Mouse (Mus musculus) cerebellum, postnatal 4 days (tissue): ENCODE data around the gene Lmntd1.

Experiments used
- DNase-seq, 2 experiments: peaks; one replicate each; pipeline ENCODE4 v3.0.0; 2022; ENCODE audit warnings: low spot score in 2 of 2, mixed read lengths in 1 of 2

The Lmntd1 gene

GRCm38 (mm10) chr6:145433897-145434296 is 180.2 kb downstream of the Lmntd1 start:
- peak in 1 of 2 experiments; percentile 12 for DNase-seq

- peak in 1 of 2 experiments; percentile 8 for DNase-seq
These were observed 181.1 kb downstream of the Lmntd1 start for GRCm38 (mm10) chr6:145432711-145433708.

DNA sequence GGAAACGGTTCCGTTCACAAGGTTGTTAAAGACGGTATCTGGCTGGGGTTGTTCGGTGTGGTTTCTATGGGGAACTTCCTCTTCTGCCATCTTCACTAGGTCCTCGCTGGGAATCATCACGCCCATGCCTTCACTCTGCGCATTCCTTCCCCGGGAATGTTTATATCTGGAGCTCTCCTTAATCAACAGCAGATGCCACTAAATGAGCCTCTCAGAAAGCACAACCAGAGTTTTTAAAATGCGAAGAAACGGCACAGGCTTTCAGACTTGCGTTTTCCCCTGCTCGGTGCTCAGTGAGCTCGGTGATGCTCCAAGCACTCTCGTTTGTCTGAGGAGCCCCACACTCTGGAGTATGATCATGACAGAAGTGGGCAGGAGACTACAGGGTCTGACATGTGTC is 182.4 kb downstream of the Lmntd1 start:
- no peak for DNase-seq

GRCm38 (mm10) chr6:145427411-145427810 is 186.7 kb downstream of the Lmntd1 start:
- DNase-seq = no peak

DNA sequence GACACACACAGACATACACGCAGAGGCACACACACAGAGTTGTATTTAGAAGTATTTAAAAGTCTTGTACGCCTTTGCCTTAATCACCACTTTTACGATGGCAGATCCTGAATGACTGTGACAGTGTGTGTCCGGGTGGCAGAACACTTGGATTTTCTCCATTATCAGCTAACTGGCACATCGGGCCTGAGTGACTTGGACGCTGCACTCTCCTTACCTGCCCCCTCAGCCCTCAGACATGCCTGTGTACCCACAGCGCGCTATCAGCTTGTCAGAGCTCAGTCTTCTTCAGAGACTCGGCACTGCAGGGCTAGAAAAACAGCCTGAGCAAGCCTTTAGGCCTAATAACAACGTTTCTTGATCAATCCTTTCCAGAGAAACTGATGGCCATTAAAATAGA is 187.6 kb downstream of the Lmntd1 start:
- DNase-seq = no peak

DNA sequence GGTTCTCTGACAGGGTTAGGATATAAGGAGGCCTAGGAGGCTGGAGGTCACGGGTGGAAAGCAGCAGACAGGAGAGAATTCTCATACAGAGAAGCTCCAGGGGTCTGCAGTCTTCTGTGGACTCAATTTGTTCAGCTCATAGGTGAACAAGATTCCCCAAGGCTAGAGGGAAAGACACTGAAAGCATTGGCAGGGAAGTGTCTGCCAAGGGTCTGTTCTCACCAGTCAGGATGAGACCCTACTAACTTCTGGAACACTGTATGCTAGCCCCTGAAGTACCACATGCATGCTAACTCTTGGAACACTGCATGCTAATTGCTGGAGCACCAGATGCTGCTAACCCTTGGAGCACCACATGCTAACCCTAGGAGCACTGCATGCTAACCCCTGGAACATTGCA is 190.0 kb downstream of the Lmntd1 start:
- no peak for DNase-seq

DNA sequence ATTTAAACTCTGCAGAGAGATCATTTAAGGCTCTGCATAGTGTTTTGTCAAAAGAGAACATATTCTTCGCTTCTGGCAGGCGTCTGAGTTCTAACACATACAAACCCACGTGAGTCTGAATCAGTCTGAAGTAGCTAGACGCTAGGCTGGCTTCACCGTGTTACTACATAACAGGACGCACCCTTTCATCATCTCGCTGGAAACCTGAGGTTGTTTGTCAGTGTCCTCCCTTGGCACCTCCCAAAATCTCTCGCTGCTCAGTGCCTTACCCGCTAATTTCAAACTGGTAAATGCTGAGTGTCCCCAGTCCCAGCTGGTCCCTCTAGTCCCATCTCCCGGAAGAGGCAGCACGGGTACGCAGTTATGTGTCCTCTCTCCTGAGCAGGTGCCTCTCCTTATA is 190.6 kb downstream of the Lmntd1 start:
- DNase-seq = no peak

GRCm38 (mm10) chr6:145421666-145422065 is 192.5 kb downstream of the Lmntd1 start:
- DNase-seq = no peak

DNA sequence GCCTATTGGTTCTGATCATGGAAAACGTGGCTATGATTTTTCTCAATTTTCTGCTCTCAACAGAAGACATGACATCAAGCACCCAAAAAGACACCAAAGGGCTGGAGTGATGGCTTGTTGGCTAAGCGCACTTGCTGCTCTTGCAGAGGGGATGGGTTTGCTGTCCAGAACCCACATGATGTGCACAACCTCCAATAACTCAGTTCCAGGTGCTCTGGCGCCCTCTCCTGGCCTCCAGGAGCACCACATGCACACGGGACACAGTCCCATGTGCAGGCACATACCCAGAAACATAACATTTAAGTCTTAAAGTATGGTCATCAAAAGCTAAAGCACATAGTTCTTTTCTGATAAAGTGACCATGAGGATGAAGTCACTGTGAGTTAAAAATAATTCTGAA is 193.7 kb downstream of the Lmntd1 start:
- DNase-seq = no peak

DNA sequence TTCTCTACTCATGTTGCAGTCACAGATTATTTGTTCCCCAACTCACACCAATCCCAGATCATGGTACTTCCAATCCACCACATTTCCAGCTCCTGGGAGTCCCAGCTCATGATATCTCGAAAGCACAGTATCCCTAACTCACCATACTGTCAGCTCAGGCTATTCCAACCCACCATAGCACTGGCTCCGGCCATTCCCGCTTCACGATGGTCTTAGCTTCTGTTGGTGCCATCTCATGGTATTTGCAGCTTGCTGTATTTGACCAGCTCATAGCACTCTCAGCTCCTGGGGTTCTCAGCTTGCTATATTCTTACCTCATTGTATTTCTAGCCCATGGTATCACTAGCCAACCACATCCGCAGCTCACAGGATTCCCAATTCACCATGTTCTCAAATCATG is 195.3 kb downstream of the Lmntd1 start:
- no peak for DNase-seq

DNA sequence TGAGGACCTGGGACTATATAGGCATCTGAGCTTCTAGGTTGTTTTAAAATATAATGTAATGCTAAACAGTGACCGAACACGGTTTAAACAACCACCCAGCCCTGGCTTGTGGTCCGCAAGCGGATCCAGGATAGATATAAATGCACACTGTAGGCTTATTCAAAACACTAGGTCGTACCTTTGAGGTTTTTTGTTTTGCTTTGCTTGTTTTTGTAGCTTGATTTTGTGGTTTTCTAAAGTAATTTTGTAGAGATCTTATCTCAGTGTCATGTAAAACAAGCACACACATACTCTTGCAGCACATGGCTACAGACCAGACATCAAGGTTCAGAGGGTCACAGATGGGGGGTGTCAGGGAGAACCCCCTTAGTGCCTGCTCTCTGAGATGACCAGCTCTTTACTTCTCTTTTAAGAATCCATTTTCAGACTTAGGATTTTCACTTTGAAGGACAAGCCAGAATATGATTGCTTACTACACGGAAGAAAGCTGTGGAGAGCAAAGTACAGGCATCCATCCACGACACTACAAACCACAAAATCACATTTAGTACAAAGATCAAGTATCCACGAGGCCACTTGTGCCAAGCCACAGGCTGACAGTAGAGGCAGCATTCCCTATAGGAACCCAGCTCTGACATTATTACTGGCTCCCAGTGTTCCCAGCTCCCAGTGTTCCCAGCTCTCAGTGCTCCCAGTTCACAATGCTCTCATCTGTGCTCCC is 196.2 kb downstream of the Lmntd1 start:
- no peak for DNase-seq

GRCm38 (mm10) chr6:145417014-145417719 is 197.0 kb downstream of the Lmntd1 start:
- DNase-seq = peak in 1 of 2 experiments; percentile 47

GRCm38 (mm10) chr6:145404369-145405051 is 209.6 kb downstream of the Lmntd1 start:
- DNase-seq = no peak

- no peak for DNase-seq
These were observed 213.0 kb downstream of the Lmntd1 start for GRCm38 (mm10) chr6:145401140-145401539.

- no peak for DNase-seq
These were observed 216.2 kb downstream of the Lmntd1 start for GRCm38 (mm10) chr6:145397881-145398280.

DNA sequence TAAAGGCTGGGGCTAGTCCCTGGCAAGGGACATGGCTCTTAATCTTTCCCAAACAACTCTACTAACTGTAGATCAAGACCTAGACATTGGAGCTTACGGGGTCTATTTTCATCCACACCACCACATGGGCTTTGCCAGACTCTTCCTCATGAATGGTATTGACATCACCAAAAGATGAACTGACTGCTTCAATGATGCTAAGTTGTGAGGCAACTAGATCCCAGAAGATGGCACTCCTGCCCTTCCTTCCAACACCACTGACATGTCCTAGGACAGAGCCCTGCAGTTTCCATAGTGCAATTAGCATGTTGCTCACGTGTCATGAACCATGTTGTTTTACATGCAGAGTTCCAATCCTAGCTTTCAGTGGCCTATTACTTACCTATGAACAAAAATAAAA is 217.6 kb downstream of the Lmntd1 start:
- no peak for DNase-seq

DNA sequence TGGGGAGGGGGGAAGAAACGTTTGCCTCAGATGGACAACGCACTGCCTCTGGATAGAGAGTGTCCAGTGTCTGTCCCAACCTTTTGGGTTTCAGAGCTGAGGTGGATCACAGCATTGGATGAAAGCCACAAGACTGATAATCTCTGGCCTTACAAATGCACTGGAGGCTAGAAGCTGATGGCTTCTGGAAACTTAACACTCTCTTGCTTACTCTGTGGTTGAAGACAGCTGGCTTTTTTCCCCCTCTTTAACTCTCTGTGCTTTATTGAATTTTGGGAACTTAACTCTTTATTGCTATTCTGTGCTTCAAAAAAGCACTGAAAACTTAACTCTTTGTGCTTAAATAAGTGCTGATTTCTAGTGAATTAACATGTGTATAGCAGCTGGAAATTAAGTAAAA is 223.7 kb downstream of the Lmntd1 start:
- no peak for DNase-seq

DNA sequence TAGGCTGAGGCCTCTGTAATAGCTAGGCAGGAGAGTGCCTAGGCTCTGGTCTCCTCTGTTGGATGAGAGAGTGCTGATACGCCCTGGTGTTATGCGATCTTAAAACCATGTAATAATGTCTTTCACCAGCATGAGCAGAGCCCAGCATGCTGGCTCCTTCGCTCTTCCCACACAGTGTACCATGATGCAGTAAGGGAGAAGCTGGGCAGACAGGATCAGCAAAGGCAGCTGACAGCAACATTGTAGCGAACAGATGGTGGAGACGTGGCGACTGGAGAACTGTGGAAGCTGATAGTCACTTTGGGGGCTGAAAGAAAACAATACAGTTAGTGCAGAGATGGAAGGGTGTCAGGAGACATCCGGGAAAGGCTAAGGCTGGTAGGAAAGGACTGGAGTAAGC is 224.2 kb downstream of the Lmntd1 start:
- DNase-seq = peak in 1 of 2 experiments; percentile 15

- DNase-seq = no peak
These were observed 226.7 kb downstream of the Lmntd1 start for GRCm38 (mm10) chr6:145387378-145387777.

DNA sequence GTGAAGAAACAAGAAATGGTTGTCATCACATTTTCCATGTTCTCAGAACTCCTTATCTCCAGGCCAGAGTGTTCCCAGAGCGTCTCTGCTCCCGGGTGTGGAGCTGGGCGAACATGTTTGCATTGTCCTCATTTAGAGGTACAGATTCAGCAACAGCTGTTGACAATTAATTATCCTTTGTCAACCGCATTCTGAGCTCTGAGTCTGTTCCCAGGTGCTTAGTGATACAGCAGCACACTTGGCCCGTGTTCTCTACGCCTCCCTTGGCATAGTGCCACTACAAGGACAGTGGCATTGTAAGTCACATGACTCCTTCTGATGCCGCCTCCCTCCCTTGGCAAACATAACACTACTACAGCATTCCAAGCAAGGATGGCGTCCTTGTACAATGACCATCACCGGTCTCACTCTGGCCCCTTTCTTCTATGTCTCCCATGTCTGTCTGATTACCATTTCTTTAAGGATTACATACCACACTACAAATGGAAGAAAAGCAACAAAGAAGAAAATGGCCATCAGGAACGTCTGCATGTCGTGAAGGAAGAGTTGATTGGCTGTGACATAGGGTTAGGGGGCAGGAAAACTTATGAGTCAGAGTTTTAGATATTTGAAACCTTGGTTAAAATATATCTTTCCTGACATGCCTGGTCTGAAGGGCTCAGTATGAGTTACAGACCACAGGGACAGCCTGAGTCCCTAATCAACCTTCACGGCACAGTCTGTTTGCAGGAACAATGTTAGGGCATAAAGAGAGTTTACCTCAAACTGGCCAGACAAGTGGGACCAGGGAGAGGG is 231.3 kb downstream of the Lmntd1 start:
- no peak for DNase-seq

DNA sequence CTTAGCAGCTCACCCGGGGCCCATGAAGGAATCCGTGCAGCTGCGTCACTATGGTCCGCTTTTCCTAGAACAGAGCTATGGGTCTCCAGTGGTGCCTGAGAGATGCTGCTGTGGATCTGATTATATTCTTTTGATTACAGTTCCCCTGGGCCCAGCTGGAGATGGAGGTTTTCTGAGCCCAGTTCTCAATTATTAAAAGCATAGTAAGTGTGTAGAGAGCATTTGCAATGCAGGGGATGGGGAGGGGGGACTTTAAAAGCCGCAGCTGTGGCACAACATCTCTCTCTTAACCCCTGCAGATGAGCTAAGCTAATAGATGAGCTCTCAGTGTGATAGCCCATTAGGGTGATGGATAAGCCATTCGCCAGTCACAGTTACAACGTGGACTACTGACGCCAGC is 233.2 kb downstream of the Lmntd1 start:
- no peak for DNase-seq
